In the genomic region with DNA sequence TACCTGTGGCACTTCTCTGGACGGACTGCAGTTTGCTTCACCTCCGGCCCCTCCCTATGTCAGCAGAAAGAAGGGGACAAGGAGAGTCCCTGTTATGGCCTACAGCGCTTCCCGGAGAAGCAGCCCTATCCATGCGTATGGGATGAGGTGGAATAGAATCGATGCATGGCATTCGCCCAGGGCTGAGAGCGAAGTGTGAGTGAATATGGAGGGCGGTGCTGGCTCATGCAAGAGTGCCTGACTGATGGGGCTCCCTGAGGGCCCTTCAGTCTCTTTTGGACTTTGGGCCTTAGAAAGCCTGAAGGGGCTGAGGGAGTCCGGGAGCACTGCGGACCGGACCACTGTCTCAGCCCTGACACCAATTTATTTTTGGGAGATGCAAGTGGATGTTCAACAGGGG, we compare ENCODE assay signal across 21 mouse cellular contexts.
A peak's percentile ranks its signal among the peaks of the same experiment; 100 is the strongest.
DNase-seq lines count a peak whose midpoint lies in the region; ATAC-seq and TF ChIP-seq lines count a peak whose summit lies in the region.
"Had no signal": no experiment of that assay in that cellular context is flagged by ENCODE, and none has a peak within 500 bp of the region (broad histone marks: within the 10 kb centered on the region; RNA-seq: fewer than 3 reads in every experiment).

No protein-coding gene starts in this region.

- peaks cover 12% of the 10 kb centered on the region; the same call in 1 of the 2 replicates for H3K27me3 ChIP-seq in forebrain, embryonic 10.5 days (ENCODE audit: poor library complexity, severe bottlenecking)
- H3K27me3 ChIP-seq in forebrain, embryonic 15.5 days, result no peaks in the 10 kb centered on the region
- H3K27me3 ChIP-seq in kidney, embryonic 14.5 days (ENCODE audit: control insufficient read depth, insufficient read depth, low read length), result peaks cover 2% of the 10 kb centered on the region; the same call in 1 of the 2 replicates
- no peaks in the 10 kb centered on the region for H3K27me3 ChIP-seq in lung, postnatal 0 days (replicated peaks; ENCODE audit: insufficient read depth, low read length)
- H3K27me3 ChIP-seq in limb, embryonic 13.5 days, result peaks cover 14% of the 10 kb centered on the region; the same call in 1 of the 2 replicates
- H3K27me3 ChIP-seq: heart, embryonic 13.5 days; liver, embryonic 13.5 days; stomach, embryonic 15.5 days had no signal

- ATAC-seq in forebrain, embryonic 15.5 days (replicated peaks), result no peak
- ATAC-seq in kidney, embryonic 14.5 days (ENCODE audit: low FRiP score, low TSS enrichment), result no peak
- no peak for ATAC-seq in lung, postnatal 0 days
- ATAC-seq in limb, embryonic 13.5 days (ENCODE audit: low FRiP score, low read depth), result no peak
- ATAC-seq: hindbrain, embryonic 16.5 days had no signal

- H3K9ac ChIP-seq in forebrain, embryonic 15.5 days (replicated peaks), result no peak overlapping the region
- 0 out of 2 replicates have a peak overlapping the region, but pooled peaks have one; percentile 23 for H3K9ac ChIP-seq in kidney, embryonic 14.5 days (ENCODE audit: low read depth, low read length)
- H3K9ac ChIP-seq in lung, postnatal 0 days (replicated peaks; ENCODE audit: low read depth), result no peak overlapping the region
- 0 out of 2 replicates have a peak overlapping the region, but pooled peaks have one; percentile 3 for H3K9ac ChIP-seq in limb, embryonic 13.5 days
- H3K9ac ChIP-seq: embryonic facial prominence, embryonic 12.5 days; heart, embryonic 13.5 days; liver, embryonic 13.5 days; stomach, embryonic 15.5 days had no signal

- H3K4me1 ChIP-seq in forebrain, embryonic 10.5 days, result peaks cover 41% of the 10 kb centered on the region
- peaks cover 34% of the 10 kb centered on the region for H3K4me1 ChIP-seq in forebrain, embryonic 15.5 days
- peaks cover 39% of the 10 kb centered on the region for H3K4me1 ChIP-seq in kidney, embryonic 14.5 days (ENCODE audit: control insufficient read depth, insufficient read depth, low read length)
- peaks cover 3% of the 10 kb centered on the region; the same call in 1 of the 2 replicates for H3K4me1 ChIP-seq in lung, postnatal 0 days (ENCODE audit: insufficient read depth, low read depth, low read length)
- peaks cover 68% of the 10 kb centered on the region for H3K4me1 ChIP-seq in limb, embryonic 13.5 days
- H3K4me1 ChIP-seq: liver, embryonic 13.5 days had no signal

- no peak for TF ChIP-seq EP300 in lung, postnatal 0 days (IDR thresholded peaks at IDR 0.05)

- no peaks in the 10 kb centered on the region for H3K9me3 ChIP-seq in forebrain, embryonic 10.5 days
- H3K9me3 ChIP-seq in forebrain, embryonic 15.5 days, result no peaks in the 10 kb centered on the region
- no peaks in the 10 kb centered on the region for H3K9me3 ChIP-seq in kidney, embryonic 14.5 days (ENCODE audit: control insufficient read depth, low read length)
- no peaks in the 10 kb centered on the region for H3K9me3 ChIP-seq in lung, postnatal 0 days (ENCODE audit: low read length)
- H3K9me3 ChIP-seq in limb, embryonic 13.5 days, result no peaks in the 10 kb centered on the region
- H3K9me3 ChIP-seq: embryonic facial prominence, embryonic 12.5 days; heart, embryonic 13.5 days; liver, embryonic 13.5 days; stomach, embryonic 15.5 days had no signal

- H3K4me3 ChIP-seq in forebrain, embryonic 10.5 days, result no peak overlapping the region
- no peak overlapping the region for H3K4me3 ChIP-seq in forebrain, embryonic 15.5 days
- no peak overlapping the region for H3K4me3 ChIP-seq in kidney, embryonic 14.5 days (ENCODE audit: low read length)
- H3K4me3 ChIP-seq in lung, postnatal 0 days (ENCODE audit: low read depth, low read length), result no peak overlapping the region
- no peak overlapping the region for H3K4me3 ChIP-seq in limb, embryonic 13.5 days
- H3K4me3 ChIP-seq: embryonic facial prominence, embryonic 12.5 days; erythroblast, embryonic 14.5 days; heart, embryonic 13.5 days; liver, embryonic 13.5 days; stomach, embryonic 15.5 days had no signal

- no peak overlapping the region for H3K4me2 ChIP-seq in forebrain, embryonic 15.5 days (replicated peaks)
- H3K4me2 ChIP-seq in kidney, embryonic 14.5 days (replicated peaks; ENCODE audit: low read depth, low read length), result no peak overlapping the region
- peak overlapping the region; percentile 28; the same call in 1 of the 2 replicates for H3K4me2 ChIP-seq in lung, postnatal 0 days (replicated peaks; ENCODE audit: low read depth, low read length)
- peak overlapping the region; percentile 42 for H3K4me2 ChIP-seq in limb, embryonic 13.5 days (replicated peaks)
- H3K4me2 ChIP-seq: embryonic facial prominence, embryonic 12.5 days; heart, embryonic 13.5 days; liver, embryonic 13.5 days; stomach, embryonic 15.5 days had no signal

- no peak for DNase-seq in forebrain, embryonic 10.5 days (ENCODE audit: extremely low spot score, low spot score)
- DNase-seq in kidney, adult 18-20 months, result no peak
- no peak for DNase-seq in lung, postnatal 0 days (ENCODE audit: low spot score)
- no peak for DNase-seq in lung, postnatal 4 days
- DNase-seq in urinary bladder, postnatal 14 days (ENCODE audit: low spot score), result no peak
- DNase-seq: adrenal gland, adult 8-10 months; cerebellum, adult 9-10 months; gastrocnemius, postnatal 10 days; heart, adult 18-20 months; kidney, adult 8-10 months; liver, embryonic 13.5 days; lung, postnatal 10 days; thymus, adult 18-20 months had no signal

- TF ChIP-seq CTCF in lung, postnatal 0 days (IDR thresholded peaks at IDR 0.05), result no peak

- H3K27ac ChIP-seq in forebrain, embryonic 10.5 days, result peak overlapping the region; percentile 70
- no peak overlapping the region for H3K27ac ChIP-seq in forebrain, embryonic 15.5 days (replicated peaks)
- H3K27ac ChIP-seq in kidney, embryonic 14.5 days (ENCODE audit: low read depth, low read length), result peak overlapping the region; percentile 73
- no peak overlapping the region for H3K27ac ChIP-seq in lung, postnatal 0 days (ENCODE audit: low read length)
- H3K27ac ChIP-seq in limb, embryonic 13.5 days, result peak overlapping the region; percentile 40; the same call in 1 of the 2 replicates
- H3K27ac ChIP-seq: embryonic facial prominence, embryonic 12.5 days; heart, embryonic 13.5 days; liver, embryonic 13.5 days; stomach, embryonic 15.5 days had no signal

- 92% methylated on average over 12 of the region's 12 CpGs for WGBS in forebrain, embryonic 10.5 days
- WGBS in forebrain, embryonic 15.5 days, result 69% methylated on average over 12 of the region's 12 CpGs
- WGBS in kidney, embryonic 14.5 days, result 79% methylated on average over 12 of the region's 12 CpGs
- 53% methylated on average over 12 of the region's 12 CpGs for WGBS in lung, postnatal 0 days
- 65% methylated on average over 12 of the region's 12 CpGs for WGBS in limb, embryonic 13.5 days

- no peaks in the 10 kb centered on the region for H3K36me3 ChIP-seq in forebrain, embryonic 10.5 days (replicated peaks)
- no peaks in the 10 kb centered on the region for H3K36me3 ChIP-seq in forebrain, embryonic 15.5 days
- H3K36me3 ChIP-seq in kidney, embryonic 14.5 days (ENCODE audit: control insufficient read depth, insufficient read depth, low read length), result no peaks in the 10 kb centered on the region
- H3K36me3 ChIP-seq in lung, postnatal 0 days (ENCODE audit: insufficient read depth, low read length), result no peaks in the 10 kb centered on the region; the same call in 1 of the 2 replicates
- H3K36me3 ChIP-seq in limb, embryonic 13.5 days, result no peaks in the 10 kb centered on the region
- H3K36me3 ChIP-seq: embryonic facial prominence, embryonic 12.5 days; heart, embryonic 13.5 days; liver, embryonic 13.5 days; stomach, embryonic 15.5 days had no signal

Comparison
In these comparisons a context has a peak if more than half of its experiments do, and no peak if none do; other contexts are left out.
1. H3K27ac ChIP-seq: peak in forebrain, embryonic 10.5 days (single experiment), kidney, embryonic 14.5 days (single experiment) and limb, embryonic 13.5 days (single experiment); none in forebrain, embryonic 15.5 days (single experiment) and lung, postnatal 0 days (single experiment).
2. H3K4me2 ChIP-seq: peak in lung, postnatal 0 days (single experiment) and limb, embryonic 13.5 days (single experiment); none in forebrain, embryonic 15.5 days (single experiment) and kidney, embryonic 14.5 days (single experiment).
3. H3K9ac ChIP-seq: peak in kidney, embryonic 14.5 days (single experiment) and limb, embryonic 13.5 days (single experiment); none in forebrain, embryonic 15.5 days (single experiment) and lung, postnatal 0 days (single experiment).